Mouse (Mus musculus) mesoderm, embryonic 11.5 days (tissue): ENCODE results near the gene Tas2r131.
"Not testable (repeated sequence)": the region's sequence is repeated elsewhere in the genome, so short reads cannot be mapped to it uniquely, and the experiment has no call there.

Experiments
- DNase-seq: peaks from one replicate; pipeline ENCODE4 v3.0.0-alpha.2; 2012; ENCODE audit warnings: low read depth, low spot score

The Tas2r131 gene

DNA sequence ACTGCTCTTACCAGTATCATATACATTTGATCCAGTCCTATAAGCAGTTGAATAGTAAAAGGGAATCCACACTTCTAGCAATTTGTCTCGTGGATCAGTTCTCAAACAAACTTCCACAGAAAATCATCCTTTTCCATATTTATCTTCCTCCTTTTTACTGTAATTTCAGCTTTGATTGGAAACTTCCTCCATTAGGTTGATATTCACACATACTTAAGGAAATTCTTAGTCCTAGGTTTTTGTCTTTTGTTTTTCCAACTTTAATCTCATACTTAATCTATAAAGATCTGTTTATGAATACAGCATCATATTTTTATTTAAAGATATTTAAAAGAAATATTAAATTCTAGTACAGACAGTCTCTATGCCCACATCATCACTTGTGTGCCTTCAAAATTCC, at the start of gene Tas2r131:
Gene Tas2r131, minus strand, starts transcription at position 101 of the 400 bp plus-strand sequence.
- no peak for DNase-seq

- DNase-seq = no peak
Observed at GRCm38 (mm10) chr6:132980865-132981264, 23.1 kb upstream of the Tas2r131 start, which contains the start of gene Tas2r109. TSS of gene Tas2r109 (minus strand) at chr6:132980965.

GRCm38 (mm10) chr6:132950802-132951201, 6.9 kb downstream of the Tas2r131 start, which contains the start of gene Tas2r129:
TSS of gene Tas2r129 (plus strand) at chr6:132951102.
- DNase-seq = no peak

DNA sequence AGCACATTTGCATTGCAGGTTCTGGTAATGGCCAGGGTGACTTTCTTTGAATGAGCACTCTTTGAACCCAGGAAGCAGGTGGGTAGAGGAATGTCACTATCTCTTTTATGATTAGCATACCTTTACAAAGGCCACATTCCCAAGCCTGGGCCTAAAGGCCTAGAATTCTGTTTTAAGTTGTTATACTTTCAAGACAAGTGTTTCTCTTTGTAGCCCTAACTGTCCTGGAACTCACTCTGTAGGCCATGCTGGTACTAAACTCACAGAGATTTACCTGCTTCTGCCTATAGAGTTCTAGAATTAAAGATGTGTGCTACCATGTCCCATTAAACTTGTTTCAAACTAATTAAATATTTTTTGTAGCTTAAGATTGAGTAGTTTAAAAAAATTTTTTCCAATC, 16.3 kb downstream of the Tas2r131 start:
- not testable (repeated sequence) for DNase-seq

DNA sequence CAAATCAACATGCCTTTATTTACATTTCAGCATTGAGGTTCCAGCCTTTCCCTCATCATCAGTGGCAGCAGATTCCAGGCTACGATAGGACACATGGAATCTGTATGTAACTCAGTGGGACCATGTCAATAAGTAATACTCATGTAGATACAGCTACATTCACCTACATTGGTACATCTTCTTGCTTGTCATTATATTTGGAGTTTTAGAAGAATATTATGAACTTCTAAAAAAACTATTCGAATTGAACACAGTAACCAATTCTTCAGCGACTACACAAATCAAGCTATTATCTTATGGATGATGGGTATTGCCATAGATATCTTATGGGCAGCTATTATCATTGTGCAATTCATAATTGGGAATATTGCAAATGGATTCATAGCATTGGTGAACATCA, 48.4 kb downstream of the Tas2r131 start, which contains the start of gene Tas2r125:
Gene Tas2r125, plus strand, starts transcription at position 301 of the 400 bp plus-strand sequence.
- no peak for DNase-seq
